Mouse (Mus musculus) embryonic facial prominence, embryonic 12.5 days (tissue): ENCODE measurements around the gene Dennd2a. TPM values are rescaled to one million over a fixed set of nuclear protein-coding genes. Genes with fewer than 3 reads are reported as not detected.
"Not testable (repeated sequence)": the region's sequence is repeated elsewhere in the genome, so short reads cannot be mapped to it uniquely, and the experiment has no call there.

ENCODE experiments used
- ATAC-seq: fragments of 200-750 bp; cut with Nextera tagmentation; 2 replicates; pipeline ENCODE4 v1.8.0; 2017; ENCODE audit not compliant: insufficient number of reproducible peaks, insufficient read depth, low FRiP score, low TSS enrichment
- H3K27ac ChIP-seq: fragments of 300-500 bp; sonication (generic); 2 replicates; pipeline ENCODE4 v1.5.1; 2016; ENCODE audit warnings: mild to moderate bottlenecking
- H3K27me3 ChIP-seq: fragments of 300-500 bp; sonication (generic); 2 replicates; pipeline ENCODE4 v1.6.1; 2016; ENCODE audit warnings: mild to moderate bottlenecking, moderate library complexity
- H3K36me3 ChIP-seq: fragments of 300-500 bp; sonication (generic); 2 replicates; pipeline ENCODE4 v1.6.1; 2016; ENCODE audit warnings: mild to moderate bottlenecking
- H3K4me1 ChIP-seq: fragments of 300-500 bp; sonication (generic); 2 replicates; pipeline ENCODE4 v1.6.1; 2016
- H3K4me2 ChIP-seq: fragments of 300-500 bp; sonication (generic); replicated peaks from 2 replicates; pipeline ENCODE4 v1.6.1; 2016; ENCODE audit warnings: mild to moderate bottlenecking, moderate library complexity
- H3K4me3 ChIP-seq: fragments of 300-500 bp; sonication (generic); 2 replicates; pipeline ENCODE4 v1.5.1; 2016; ENCODE audit warnings: mild to moderate bottlenecking
- H3K9ac ChIP-seq: fragments of 300-500 bp; sonication (generic); 2 replicates; pipeline ENCODE4 v1.6.1; 2016; ENCODE audit warnings: mild to moderate bottlenecking, moderate library complexity
- H3K9me3 ChIP-seq: fragments of 300-500 bp; sonication (generic); 2 replicates; pipeline ENCODE4 v1.6.1; 2016; ENCODE audit warnings: mild to moderate bottlenecking, moderate library complexity
- WGBS: fragments of 180-500 bp; shearing (Covaris S2); methylation state at CpG from one replicate; pipeline ENCODE4 v1.1.7; 2016; 5-methylcytosine and 5-hydroxymethylcytosine counted together
- polyA plus RNA-seq: library from polyadenylated mRNA; unstranded; fragments of >200 nt; fragmentation: Nextera tagmentation; extraction: Ambion mirVana; gene quantifications from 2 replicates; pipeline ENCODE4 v1.2.1, GENCODE M21; 2016

The Dennd2a gene
- polyA plus RNA-seq, 1 experiment from 2014 or later, result 36.1 TPM

- Histone ChIP-seq H3K9ac (no peak overlapping the region), H3K27ac (no peak overlapping the region), H3K9me3 (no peaks in the 10 kb centered on the region), H3K4me1 (no peaks in the 10 kb centered on the region), H3K27me3 (no peaks in the 10 kb centered on the region), H3K4me2 (no peak overlapping the region), H3K4me3 (no peak overlapping the region), H3K36me3 (no peaks in the 10 kb centered on the region)
- ATAC-seq, result no peak
Observed at GRCm38 (mm10) chr6:39440207-39440606, 117.5 kb downstream of the Dennd2a start.

GRCm38 (mm10) chr6:39437519-39437918 lies 120.1 kb downstream of the Dennd2a start:
- H3K27me3 ChIP-seq, ATAC-seq: not testable (repeated sequence)
- WGBS, result 87% methylated on average over 6 of the region's 6 CpGs

GRCm38 (mm10) chr6:39435875-39436274 lies 121.8 kb downstream of the Dennd2a start:
- Histone ChIP-seq H3K27me3 (no peaks in the 10 kb centered on the region), H3K4me2 (no peak overlapping the region), H3K4me1 (no peaks in the 10 kb centered on the region), H3K9ac (no peak overlapping the region), H3K27ac (no peak overlapping the region), H3K9me3 (no peaks in the 10 kb centered on the region), H3K36me3 (no peaks in the 10 kb centered on the region), H3K4me3 (no peak overlapping the region)
- WGBS, result 81% methylated on average over 5 of the region's 5 CpGs
- ATAC-seq, result no peak

More at GRCm38 (mm10) chr6:39437519-39437918, 120.1 kb downstream of the Dennd2a start:
- not testable (repeated sequence) for H3K9me3 ChIP-seq, H3K9ac ChIP-seq, H3K4me3 ChIP-seq, H3K36me3 ChIP-seq, H3K4me1 ChIP-seq, H3K27ac ChIP-seq, H3K4me2 ChIP-seq

- ATAC-seq, result no peak
- H3K4me3 ChIP-seq, result no peak overlapping the region
- no peak overlapping the region for H3K27ac ChIP-seq
- no peaks in the 10 kb centered on the region for H3K36me3 ChIP-seq
- no peaks in the 10 kb centered on the region for H3K9me3 ChIP-seq
- no peaks in the 10 kb centered on the region for H3K4me1 ChIP-seq
- H3K27me3 ChIP-seq, result no peaks in the 10 kb centered on the region
- H3K9ac ChIP-seq, result no peak overlapping the region
- WGBS, result 68% methylated on average over 2 of the region's 2 CpGs
- H3K4me2 ChIP-seq, result no peak overlapping the region
Observed at GRCm38 (mm10) chr6:39434886-39435492, 122.7 kb downstream of the Dennd2a start.

- no peak overlapping the region for H3K27ac ChIP-seq
Observed at GRCm38 (mm10) chr6:39434111-39434885, 123.4 kb downstream of the Dennd2a start.

GRCm38 (mm10) chr6:39433701-39434100 lies 124.0 kb downstream of the Dennd2a start:
- Histone ChIP-seq H3K27me3 (no peaks in the 10 kb centered on the region), H3K4me3 (no peak overlapping the region), H3K4me2 (no peak overlapping the region), H3K36me3 (no peaks in the 10 kb centered on the region), H3K4me1 (no peaks in the 10 kb centered on the region), H3K27ac (no peak overlapping the region), H3K9me3 (no peaks in the 10 kb centered on the region), H3K9ac (no peak overlapping the region)
- ATAC-seq, result no peak

More at GRCm38 (mm10) chr6:39434111-39434885, 123.4 kb downstream of the Dennd2a start:
- no peaks in the 10 kb centered on the region for H3K27me3 ChIP-seq
- 84% methylated on average over 2 of the region's 2 CpGs for WGBS
- ATAC-seq, result no peak
- no peak overlapping the region for H3K4me2 ChIP-seq
- H3K4me3 ChIP-seq, result no peak overlapping the region
- H3K9ac ChIP-seq, result no peak overlapping the region
- no peaks in the 10 kb centered on the region for H3K9me3 ChIP-seq
- H3K4me1 ChIP-seq, result no peaks in the 10 kb centered on the region
- no peaks in the 10 kb centered on the region for H3K36me3 ChIP-seq

- 89% methylated on average over 4 of the region's 4 CpGs for WGBS
- H3K36me3 ChIP-seq, result no peaks in the 10 kb centered on the region
Observed at GRCm38 (mm10) chr6:39433174-39433573, 124.5 kb downstream of the Dennd2a start.

GRCm38 (mm10) chr6:39430722-39431121 lies 126.9 kb downstream of the Dennd2a start:
- H3K9ac ChIP-seq, result no peak overlapping the region
- H3K9me3 ChIP-seq, result no peaks in the 10 kb centered on the region
- no peak overlapping the region for H3K27ac ChIP-seq
- H3K4me1 ChIP-seq, result no peaks in the 10 kb centered on the region
- H3K36me3 ChIP-seq, result no peaks in the 10 kb centered on the region
- no peaks in the 10 kb centered on the region for H3K27me3 ChIP-seq
- no peak for ATAC-seq
- H3K4me2 ChIP-seq, result no peak overlapping the region
- 74% methylated on average over 11 of the region's 11 CpGs for WGBS
- H3K4me3 ChIP-seq, result no peak overlapping the region

More at GRCm38 (mm10) chr6:39433174-39433573, 124.5 kb downstream of the Dennd2a start:
- no peak for ATAC-seq
- H3K9ac ChIP-seq, result no peak overlapping the region
- H3K4me1 ChIP-seq, result no peaks in the 10 kb centered on the region
- no peak overlapping the region for H3K4me3 ChIP-seq
- H3K4me2 ChIP-seq, result no peak overlapping the region
- H3K9me3 ChIP-seq, result no peaks in the 10 kb centered on the region
- no peak overlapping the region for H3K27ac ChIP-seq
- H3K27me3 ChIP-seq, result no peaks in the 10 kb centered on the region

GRCm38 (mm10) chr6:39429007-39429788 lies 128.5 kb downstream of the Dennd2a start:
- H3K27me3 ChIP-seq, result no peaks in the 10 kb centered on the region

GRCm38 (mm10) chr6:39427276-39428003 lies 130.2 kb downstream of the Dennd2a start:
- Histone ChIP-seq H3K9me3 (no peaks in the 10 kb centered on the region), H3K4me3 (no peak overlapping the region), H3K4me1 (no peaks in the 10 kb centered on the region), H3K4me2 (no peak overlapping the region), H3K9ac (no peak overlapping the region), H3K27me3 (0 out of 2 replicates have a peak, but pooled peaks cover 3% of the 10 kb centered on the region), H3K27ac (no peak overlapping the region), H3K36me3 (no peaks in the 10 kb centered on the region)
- WGBS, result 66% methylated on average over 4 of the region's 4 CpGs
- no peak for ATAC-seq

More at GRCm38 (mm10) chr6:39429007-39429788, 128.5 kb downstream of the Dennd2a start:
- Histone ChIP-seq H3K4me1 (no peaks in the 10 kb centered on the region), H3K36me3 (no peaks in the 10 kb centered on the region), H3K9ac (no peak overlapping the region), H3K9me3 (no peaks in the 10 kb centered on the region), H3K4me2 (no peak overlapping the region), H3K27ac (no peak overlapping the region), H3K4me3 (no peak overlapping the region)
- 85% methylated on average over 6 of the region's 6 CpGs for WGBS
- ATAC-seq, result no peak

GRCm38 (mm10) chr6:39426725-39427124 lies 130.9 kb downstream of the Dennd2a start:
- no peak overlapping the region for H3K4me2 ChIP-seq
- WGBS, result 81% methylated on average over 4 of the region's 4 CpGs
- no peak overlapping the region for H3K27ac ChIP-seq
- H3K9ac ChIP-seq, result no peak overlapping the region
- no peak for ATAC-seq
- peaks cover 7% of the 10 kb centered on the region; the same call in 1 of the 2 replicates for H3K27me3 ChIP-seq
- no peaks in the 10 kb centered on the region for H3K4me1 ChIP-seq
- no peak overlapping the region for H3K4me3 ChIP-seq
- H3K36me3 ChIP-seq, result no peaks in the 10 kb centered on the region
- no peaks in the 10 kb centered on the region for H3K9me3 ChIP-seq
